Mouse (Mus musculus) forebrain, embryonic 14.5 days (tissue): ENCODE results near the gene Emc7. TPM values are rescaled to one million over a fixed set of nuclear protein-coding genes. Genes with fewer than 3 reads are reported as not detected.

Experiments
- ATAC-seq: fragments of 200-750 bp; cut with Nextera tagmentation; 2 replicates; pipeline ENCODE4 v1.8.0; 2017; ENCODE audit warnings: mild to moderate bottlenecking, moderate library complexity
- DNase-seq: peaks from one replicate; pipeline ENCODE4 v3.0.0-alpha.2; 2015; ENCODE audit warnings: low spot score
- H3K27ac ChIP-seq: fragments of 300-500 bp; sonication (generic); 2 replicates; pipeline ENCODE4 v1.5.1; 2014; ENCODE audit warnings: low read depth, mild to moderate bottlenecking, control low read depth, low read length, moderate library complexity
- H3K27me3 ChIP-seq: fragments of 300-500 bp; sonication (generic); replicated peaks from 2 replicates; pipeline ENCODE4 v1.6.1; 2014; ENCODE audit warnings: low read length, control low read depth, mixed read lengths; ENCODE audit not compliant: control insufficient read depth, insufficient read depth
- H3K36me3 ChIP-seq: fragments of 300-500 bp; sonication (generic); 2 replicates; pipeline ENCODE4 v1.6.1; 2014; ENCODE audit warnings: low read length, control low read depth; ENCODE audit not compliant: control insufficient read depth, insufficient read depth
- H3K4me1 ChIP-seq: fragments of 300-500 bp; sonication (generic); 2 replicates; pipeline ENCODE4 v1.6.1; 2014; ENCODE audit warnings: antibody characterized with exemption, low read length, control low read depth; ENCODE audit not compliant: control insufficient read depth, insufficient read depth
- H3K4me2 ChIP-seq: fragments of 300-500 bp; sonication (generic); 2 replicates; pipeline ENCODE4 v1.6.1; 2014; ENCODE audit warnings: mild to moderate bottlenecking, control low read depth, low read length
- H3K4me3 ChIP-seq: fragments of 300-500 bp; sonication (generic); 2 replicates; pipeline ENCODE4 v1.5.1; 2014; ENCODE audit warnings: low read depth, low read length, control low read depth
- H3K9ac ChIP-seq: fragments of 300-500 bp; sonication (generic); 2 replicates; pipeline ENCODE4 v1.6.1; 2014; ENCODE audit warnings: mild to moderate bottlenecking, low read length, control low read depth, moderate library complexity
- H3K9me3 ChIP-seq: fragments of 300-500 bp; sonication (generic); replicated peaks from 2 replicates; pipeline ENCODE4 v1.6.1; 2016; ENCODE audit warnings: low read length, control low read depth, mixed read lengths; ENCODE audit not compliant: control insufficient read depth
- WGBS: fragments of 180-500 bp; shearing (Covaris S2); extraction: QIAGEN DNeasy Blood & Tissue Kit; methylation state at CpG from one replicate; pipeline ENCODE4 v1.1.7; 2014; 5-methylcytosine and 5-hydroxymethylcytosine counted together
- polyA plus RNA-seq: library from polyadenylated mRNA; unstranded; fragments of >200 nt; fragmentation: Nextera tagmentation; extraction: Ambion mirVana; gene quantifications from 2 replicates; pipeline ENCODE4 v1.2.1, GENCODE M21; 2014

Gene Emc7
- polyA plus RNA-seq, 1 experiment from 2014 or later = 15.2 TPM

- Histone ChIP-seq H3K4me3 (no peak overlapping the region), H3K27me3 (no peaks in the 10 kb centered on the region), H3K9ac (no peak overlapping the region)
Measured at GRCm38 (mm10) chr2:112484886-112485285, 30.1 kb downstream of the Emc7 start.

GRCm38 (mm10) chr2:112490483-112491196, 35.8 kb downstream of the Emc7 start:
- Histone ChIP-seq H3K27ac (no peak overlapping the region), H3K36me3 (no peaks in the 10 kb centered on the region), H3K4me3 (no peak overlapping the region), H3K9ac (no peak overlapping the region), H3K4me2 (no peak overlapping the region), H3K4me1 (peaks cover 8% of the 10 kb centered on the region), H3K27me3 (no peaks in the 10 kb centered on the region), H3K9me3 (no peaks in the 10 kb centered on the region)
- 91% methylated on average over 11 of the region's 11 CpGs for WGBS
- no peak for ATAC-seq
- no peak for DNase-seq

More at GRCm38 (mm10) chr2:112484886-112485285, 30.1 kb downstream of the Emc7 start:
- Histone ChIP-seq H3K4me1 (no peaks in the 10 kb centered on the region), H3K36me3 (no peaks in the 10 kb centered on the region), H3K9me3 (no peaks in the 10 kb centered on the region), H3K27ac (no peak overlapping the region), H3K4me2 (no peak overlapping the region)
- DNase-seq (no peak), ATAC-seq (no peak)
- WGBS = 84% methylated on average over 2 of the region's 2 CpGs

GRCm38 (mm10) chr2:112491629-112492028, 36.8 kb downstream of the Emc7 start:
- 60% methylated on average over 5 of the region's 5 CpGs for WGBS
- Histone ChIP-seq H3K9me3 (no peaks in the 10 kb centered on the region), H3K9ac (no peak overlapping the region), H3K36me3 (no peaks in the 10 kb centered on the region), H3K4me2 (no peak overlapping the region), H3K27ac (no peak overlapping the region), H3K4me1 (peaks cover 8% of the 10 kb centered on the region), H3K27me3 (no peaks in the 10 kb centered on the region), H3K4me3 (no peak overlapping the region)
- ATAC-seq = no peak
- no peak for DNase-seq

- Histone ChIP-seq H3K27me3 (no peaks in the 10 kb centered on the region), H3K4me2 (peak overlapping the region; percentile 79), H3K27ac (peak overlapping the region; percentile 97), H3K4me3 (peak overlapping the region; percentile 69), H3K4me1 (peaks cover 8% of the 10 kb centered on the region), H3K36me3 (no peaks in the 10 kb centered on the region), H3K9ac (peak overlapping the region; percentile 96), H3K9me3 (no peaks in the 10 kb centered on the region)
- 3% methylated on average over 9 of the region's 9 CpGs for WGBS
- DNase-seq (peak; percentile 11), ATAC-seq (peak; percentile 8; the same call in 1 of the 2 replicates)
Measured at GRCm38 (mm10) chr2:112492431-112492855, 37.6 kb downstream of the Emc7 start.

- DNase-seq = peak; percentile 86
- under 1% methylated on average over 57 of the region's 87 CpGs for whole genome bisulfite sequencing
- peak within 1 kb of the TSS; percentile 96 for H3K9ac ChIP-seq
- H3K4me3 ChIP-seq = peak within 1 kb of the TSS; percentile 69
- peak within 1 kb of the TSS; percentile 79 for H3K4me2 ChIP-seq
- no peaks in the 10 kb centered on the region for H3K27me3 ChIP-seq
- H3K9me3 ChIP-seq = no peaks in the 10 kb centered on the region
- H3K27ac ChIP-seq = peak within 1 kb of the TSS; percentile 97
- no peaks in the 10 kb centered on the region for H3K36me3 ChIP-seq
- ATAC-seq = peak; percentile 96
- H3K4me1 ChIP-seq = peaks cover 8% of the 10 kb centered on the region
Measured at GRCm38 (mm10) chr2:112492856-112493538, 38.2 kb downstream of the Emc7 start, which contains the start of gene Aven. TSS of gene Aven (plus strand) at chr2:112492964.

- DNase-seq (no peak), ATAC-seq (peak; percentile 1; the same call in 1 of the 2 replicates)
- Histone ChIP-seq H3K27ac (peak overlapping the region; percentile 97; the same call in 1 of the 2 replicates), H3K4me3 (peak overlapping the region; percentile 69), H3K4me1 (peaks cover 8% of the 10 kb centered on the region), H3K27me3 (no peaks in the 10 kb centered on the region), H3K36me3 (no peaks in the 10 kb centered on the region), H3K4me2 (peak overlapping the region; percentile 79), H3K9ac (peak overlapping the region; percentile 96), H3K9me3 (no peaks in the 10 kb centered on the region)
- 46% methylated on average over 11 of the region's 11 CpGs for WGBS
Measured at GRCm38 (mm10) chr2:112493539-112494260, 38.9 kb downstream of the Emc7 start.

- Histone ChIP-seq H3K27ac (no peak overlapping the region), H3K4me1 (0 out of 2 replicates have a peak, but pooled peaks cover 2% of the 10 kb centered on the region), H3K27me3 (no peaks in the 10 kb centered on the region), H3K9me3 (no peaks in the 10 kb centered on the region), H3K36me3 (no peaks in the 10 kb centered on the region), H3K9ac (no peak overlapping the region), H3K4me3 (no peak overlapping the region), H3K4me2 (no peak overlapping the region)
- 77% methylated on average over 7 of the region's 7 CpGs for WGBS
- no peak for ATAC-seq
- no peak for DNase-seq
Measured at GRCm38 (mm10) chr2:112497851-112498250, 43.1 kb downstream of the Emc7 start.

- DNase-seq (peak; percentile 88), ATAC-seq (peak; percentile 98)
- H3K9ac ChIP-seq = no peak overlapping the region
- H3K27ac ChIP-seq = no peak overlapping the region
- H3K4me3 ChIP-seq = no peak overlapping the region
- H3K9me3 ChIP-seq = no peaks in the 10 kb centered on the region
- 3% methylated on average over 6 of the region's 6 CpGs for WGBS
- H3K27me3 ChIP-seq = no peaks in the 10 kb centered on the region
- no peaks in the 10 kb centered on the region for H3K4me1 ChIP-seq
- H3K4me2 ChIP-seq = no peak overlapping the region
- no peaks in the 10 kb centered on the region for H3K36me3 ChIP-seq
Measured at GRCm38 (mm10) chr2:112501209-112501608, 46.4 kb downstream of the Emc7 start.
